Mouse (Mus musculus): ENCODE results near the gene Snx29. TPM values are rescaled to one million over a fixed set of nuclear protein-coding genes. Genes with fewer than 3 reads are reported as not detected.

Gene Snx29
- polyA plus RNA-seq, 1 experiment: 9.1 TPM

Other genes starting within 250 kb of the Snx29 start
- gene Txndc11, start 188.3 kb upstream of the Snx29 start, polyA plus RNA-seq (2012; rRNA removed): 31.0 and 32.7 TPM in 2 replicates
- 90.4 and 104 TPM in 2 replicates for gene Zc3h7a, start 146.5 kb upstream of the Snx29 start, polyA plus RNA-seq (2012; rRNA removed)
- 41.9 and 45.8 TPM in 2 replicates for gene Rsl1d1, start 119.6 kb upstream of the Snx29 start, polyA plus RNA-seq (2012; rRNA removed)
- 37.9 and 45.7 TPM in 2 replicates for gene Gspt1, start 68.6 kb upstream of the Snx29 start, polyA plus RNA-seq (2012; rRNA removed)
- gene Tnfrsf17, start 9.1 kb upstream of the Snx29 start, polyA plus RNA-seq (2012; rRNA removed): 1.2 and 1.5 TPM in 2 replicates

Data from frontal cortex, adult 2 months (tissue).